Mouse (Mus musculus) urinary bladder, postnatal 36 days (tissue): ENCODE measurements at regions not wholly inside any gene's neighbourhood (a gene's known extent, or its start where the extent isn't known, plus 50 kb on each side); places are given as distances from the start of the nearest gene placed in this dataset.
"Not testable (repeated sequence)": the region's sequence is repeated elsewhere in the genome, so short reads cannot be mapped to it uniquely, and the experiment has no call there.

Experiments
- DNase-seq, 2 experiments: peaks; one replicate each; pipeline ENCODE4 v3.0.0; 2022; ENCODE audit warnings: low spot score in 2 of 2, mixed read lengths in 1 of 2

GRCm38 (mm10) chr1:189584831-189585230 lies 103.1 kb downstream of the Cenpf start:
- DNase-seq, result no peak

GRCm38 (mm10) chr1:189581427-189581826 lies 106.5 kb downstream of the Cenpf start:
- DNase-seq, result no peak

GRCm38 (mm10) chr1:189579358-189579757 lies 108.5 kb downstream of the Cenpf start:
- peak; percentile 23 to 34 for DNase-seq

- DNase-seq, result no peak
Measured at GRCm38 (mm10) chr1:189576311-189577002, 111.4 kb downstream of the Cenpf start.

GRCm38 (mm10) chr1:189575525-189576240 lies 112.2 kb downstream of the Cenpf start:
- no peak for DNase-seq

GRCm38 (mm10) chr1:189566491-189566890 lies 121.4 kb downstream of the Cenpf start:
- no peak for DNase-seq

- DNase-seq, result no peak
Measured at GRCm38 (mm10) chr1:189561831-189562230, 126.1 kb downstream of the Cenpf start.

- DNase-seq, result no peak
Measured at GRCm38 (mm10) chr1:189560576-189560975, 127.3 kb downstream of the Cenpf start.

- DNase-seq, result no peak
Measured at GRCm38 (mm10) chr1:189550851-189551250, 137.0 kb downstream of the Cenpf start.

- no peak for DNase-seq
Measured at GRCm38 (mm10) chr1:189532834-189533233, 130.8 kb upstream of the Kcnk2 start.

- no peak for DNase-seq
Measured at GRCm38 (mm10) chr1:189526329-189526728, 124.3 kb upstream of the Kcnk2 start.

GRCm38 (mm10) chr1:189515476-189515875 lies 113.4 kb upstream of the Kcnk2 start:
- DNase-seq, result no peak

- DNase-seq, result no peak
Measured at GRCm38 (mm10) chr1:189513358-189513757, 111.3 kb upstream of the Kcnk2 start.

GRCm38 (mm10) chr1:189507301-189507700 lies 105.2 kb upstream of the Kcnk2 start:
- DNase-seq, result not testable (repeated sequence)

- DNase-seq, result no peak
Measured at GRCm38 (mm10) chr1:189499703-189500102, 97.6 kb upstream of the Kcnk2 start.

GRCm38 (mm10) chr1:189499141-189499540 lies 97.1 kb upstream of the Kcnk2 start:
- DNase-seq, result peak in 1 of 2 experiments; percentile 3

GRCm38 (mm10) chr1:189497031-189497430 lies 95.0 kb upstream of the Kcnk2 start:
- DNase-seq, result no peak

- DNase-seq, result peak in 1 of 2 experiments; percentile 10
Measured at GRCm38 (mm10) chr1:189495386-189496150, 93.5 kb upstream of the Kcnk2 start.

GRCm38 (mm10) chr1:189494896-189495295 lies 92.8 kb upstream of the Kcnk2 start:
- DNase-seq, result no peak

- DNase-seq, result no peak
Measured at GRCm38 (mm10) chr1:189485336-189485735, 83.3 kb upstream of the Kcnk2 start.

GRCm38 (mm10) chr1:189483331-189483730 lies 81.3 kb upstream of the Kcnk2 start:
- DNase-seq, result no peak

- DNase-seq, result no peak
Measured at GRCm38 (mm10) chr1:189478051-189478450, 76.0 kb upstream of the Kcnk2 start.
